Mouse (Mus musculus) left cerebral cortex, adult 2 months (tissue): Measurements from ENCODE around the gene Aldh3b1. TPM values are rescaled to one million over a fixed set of nuclear protein-coding genes. Genes with fewer than 3 reads are reported as not detected.
A peak's percentile ranks its signal among the peaks of the same experiment; 100 is the strongest.

Experiments used
- DNase-seq, 2 experiments: peaks; one replicate each; pipeline ENCODE4 v3.0.0; 2021 to 2022; ENCODE audit warnings: low spot score in 2 of 2, mixed read lengths in 1 of 2; ENCODE audit errors: extremely low spot score in 1 of 2
- H3K27ac ChIP-seq: fragments of 200-600 bp; 2 replicates; pipeline ENCODE4 v1.8.1; 2022
- H3K4me3 ChIP-seq: fragments of 200-600 bp; 2 replicates; pipeline ENCODE4 v1.8.1; 2022
- CTCF ChIP-seq: fragments of 200-600 bp; IDR thresholded peaks from 2 replicates; pipeline ENCODE4 v1.8.1; 2022; ENCODE audit warnings: antibody characterized with exemption, mild to moderate bottlenecking, moderate library complexity
- intact Hi-C: fragments of 180-260 bp; cut with DNase I; formaldehyde crosslinking; loops from one replicate; pipeline ENCODE4 v1.15.1; 2025
- total RNA-seq, 2 experiments: library from RNA; stranded (reverse); gene quantifications; 2 replicates each; pipeline ENCODE4 v1.2.3; 2021

The Aldh3b1 gene
- total RNA-seq, 2 experiments from 2014 or later, result 2.3 to 3.3 TPM

- H3K4me3 ChIP-seq, result peak overlapping the region; percentile 51
- no peak for DNase-seq
- H3K27ac ChIP-seq, result peak overlapping the region; percentile 26; the same call in 1 of the 2 replicates
- intact Hi-C loops, result loop anchor here (5.0 kb wide), 1 partner anchor 54 kb away; the partner anchor contains the start of gene Chka
- TF ChIP-seq CTCF, result no peak
Measured at GRCm38 (mm10) chr19:3906326-3906725, 23.3 kb downstream of the Aldh3b1 start.

GRCm38 (mm10) chr19:3905261-3905969 lies 24.2 kb downstream of the Aldh3b1 start:
- DNase-seq, result no peak
- no peak for TF ChIP-seq CTCF
- peak overlapping the region; percentile 24 for H3K4me3 ChIP-seq
- peak overlapping the region; percentile 57; the same call in 1 of the 2 replicates for H3K27ac ChIP-seq
- intact Hi-C loops, result loop anchor here (5.0 kb wide), 1 partner anchor 53 kb away; the partner anchor contains the start of gene Chka

- no peak for TF ChIP-seq CTCF
- Histone ChIP-seq H3K4me3 (no peak overlapping the region), H3K27ac (no peak overlapping the region)
- no peak for DNase-seq
- intact Hi-C loops, result no loop called here
Measured at GRCm38 (mm10) chr19:3904363-3904675, 25.3 kb downstream of the Aldh3b1 start.

- no peak for DNase-seq
- intact Hi-C loops, result no loop called here
- TF ChIP-seq CTCF, result no peak
- H3K4me3 ChIP-seq, result no peak overlapping the region
- H3K27ac ChIP-seq, result no peak overlapping the region
Measured at GRCm38 (mm10) chr19:3903648-3904362, 25.8 kb downstream of the Aldh3b1 start.

- intact Hi-C loops, result no loop called here
- Histone ChIP-seq H3K27ac (no peak overlapping the region), H3K4me3 (no peak overlapping the region)
- no peak for TF ChIP-seq CTCF
- no peak for DNase-seq
Measured at GRCm38 (mm10) chr19:3902966-3903365, 26.6 kb downstream of the Aldh3b1 start.

- no peak for TF ChIP-seq CTCF
- no peak overlapping the region for H3K27ac ChIP-seq
- intact Hi-C loops, result no loop called here
- DNase-seq, result no peak
- no peak overlapping the region for H3K4me3 ChIP-seq
Measured at GRCm38 (mm10) chr19:3899618-3900017, 30.0 kb downstream of the Aldh3b1 start.

- no peak for TF ChIP-seq CTCF
- intact Hi-C loops, result no loop called here
- no peak overlapping the region for H3K27ac ChIP-seq
- no peak overlapping the region for H3K4me3 ChIP-seq
- DNase-seq, result no peak
Measured at GRCm38 (mm10) chr19:3898952-3899351, 30.7 kb downstream of the Aldh3b1 start.

GRCm38 (mm10) chr19:3897557-3897956 lies 32.1 kb downstream of the Aldh3b1 start:
- intact Hi-C loops, result no loop called here
- no peak for TF ChIP-seq CTCF
- no peak overlapping the region for H3K4me3 ChIP-seq
- DNase-seq, result no peak
- no peak overlapping the region for H3K27ac ChIP-seq

- peak overlapping the region; percentile 30 for H3K27ac ChIP-seq
- no peak overlapping the region for H3K4me3 ChIP-seq
- DNase-seq, result no peak
- no peak for TF ChIP-seq CTCF
- intact Hi-C loops, result no loop called here
Measured at GRCm38 (mm10) chr19:3896208-3896607, 33.4 kb downstream of the Aldh3b1 start.

- intact Hi-C loops, result no loop called here
- no peak overlapping the region for H3K4me3 ChIP-seq
- peak overlapping the region; percentile 44 for H3K27ac ChIP-seq
- no peak for TF ChIP-seq CTCF
- DNase-seq, result no peak
Measured at GRCm38 (mm10) chr19:3895171-3895631, 34.4 kb downstream of the Aldh3b1 start.

GRCm38 (mm10) chr19:3894294-3894693 lies 35.3 kb downstream of the Aldh3b1 start:
- intact Hi-C loops, result no loop called here
- DNase-seq, result no peak
- no peak for TF ChIP-seq CTCF
- Histone ChIP-seq H3K4me3 (no peak overlapping the region), H3K27ac (no peak overlapping the region)

GRCm38 (mm10) chr19:3893545-3894116 lies 36.0 kb downstream of the Aldh3b1 start:
- DNase-seq, result no peak
- H3K27ac ChIP-seq, result no peak overlapping the region
- no peak overlapping the region for H3K4me3 ChIP-seq
- intact Hi-C loops, result no loop called here
- no peak for TF ChIP-seq CTCF
